Mouse (Mus musculus): ENCODE measurements around the gene Gimap9.

The Gimap9 gene

DNA sequence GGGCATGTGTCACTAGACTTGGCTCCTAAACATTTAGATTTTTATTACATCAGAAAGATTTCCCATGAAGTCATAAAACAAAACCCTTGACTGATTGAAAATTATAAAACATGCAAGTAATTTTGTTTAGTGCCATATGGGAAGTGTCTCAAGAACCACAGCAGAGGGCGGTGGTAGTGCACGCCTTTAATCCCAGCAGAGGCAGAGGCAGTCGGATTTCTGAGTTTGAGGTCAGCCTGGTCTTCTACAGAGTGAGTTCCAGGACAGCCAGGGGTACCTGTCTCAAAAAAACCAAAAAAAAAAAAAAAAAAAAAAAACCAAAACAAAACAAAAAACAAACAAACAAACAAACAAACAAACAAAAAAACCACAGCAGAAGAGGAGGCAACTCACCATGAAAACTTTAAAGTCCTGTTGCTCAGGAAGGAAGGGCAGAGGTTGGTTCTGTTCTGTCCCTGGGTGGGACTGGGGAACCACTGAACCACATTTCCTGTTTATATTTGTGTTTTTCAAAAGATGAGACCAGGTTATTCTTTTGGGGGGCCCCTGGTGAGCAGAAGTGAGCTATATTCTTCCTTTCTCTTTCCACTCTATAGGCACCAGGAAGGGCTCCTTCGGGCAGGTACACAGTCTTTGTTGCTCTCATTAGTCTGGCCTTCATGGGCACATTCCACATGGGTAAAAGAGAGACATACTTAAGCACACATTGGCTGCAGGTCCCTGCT lies 21.1 kb downstream of the Gimap9 start:
- DNase-seq: no peak

DNA sequence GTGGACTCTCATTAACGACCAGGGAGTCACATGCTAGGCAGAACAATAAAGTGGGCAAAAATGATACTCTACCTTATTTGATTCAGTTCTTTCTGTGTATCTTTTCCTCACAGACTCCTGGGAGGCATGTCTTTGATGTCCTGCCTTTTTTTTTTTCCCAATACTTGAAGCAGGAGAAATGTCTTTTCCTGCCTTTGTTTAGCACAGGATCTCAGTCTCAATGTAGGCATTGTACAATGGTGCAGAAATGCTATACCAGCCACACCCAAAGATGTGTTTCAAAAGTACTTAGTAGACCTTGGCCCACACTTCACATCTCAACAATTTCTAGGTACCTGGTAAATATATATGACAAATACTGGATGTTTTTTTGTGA lies 21.6 kb downstream of the Gimap9 start:
- no peak for DNase-seq

DNA sequence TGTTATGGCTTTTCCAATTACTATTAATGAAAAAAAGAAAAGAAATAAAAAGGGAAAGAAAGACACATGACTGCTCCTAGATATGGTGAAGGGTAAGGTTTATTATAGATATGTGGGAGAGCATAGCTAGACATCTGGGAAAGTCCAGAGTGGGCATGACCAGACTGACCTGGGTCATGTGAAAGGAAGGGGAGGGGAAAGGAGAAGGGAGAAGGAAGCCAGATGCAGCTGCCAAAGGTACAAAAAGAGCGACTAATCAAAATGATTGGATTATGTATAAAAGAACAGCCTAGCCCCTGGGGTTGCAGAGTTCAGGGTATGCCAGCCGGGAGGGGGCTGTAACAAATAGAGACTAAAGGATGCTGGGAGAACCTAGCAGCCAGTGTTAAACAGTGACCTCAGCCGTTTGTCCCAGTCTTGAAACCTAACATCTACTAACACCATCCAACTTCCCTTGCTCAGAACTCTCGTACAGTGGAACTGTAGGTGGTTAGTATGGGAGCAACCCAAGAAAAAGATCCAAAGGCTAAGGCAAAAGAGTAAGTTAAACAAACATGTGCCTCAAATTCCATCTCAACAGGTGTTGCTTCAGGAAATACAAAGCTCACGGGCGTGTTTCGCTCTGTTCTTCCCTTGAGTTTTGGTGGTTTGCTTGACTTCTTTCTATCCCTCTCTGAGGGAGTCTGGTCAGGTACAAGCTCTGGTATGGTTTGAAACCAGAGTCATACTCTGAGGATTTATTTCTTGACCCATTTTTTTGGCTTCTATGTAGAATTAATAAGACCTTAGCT lies 22.3 kb downstream of the Gimap9 start:
- no peak for DNase-seq

DNA sequence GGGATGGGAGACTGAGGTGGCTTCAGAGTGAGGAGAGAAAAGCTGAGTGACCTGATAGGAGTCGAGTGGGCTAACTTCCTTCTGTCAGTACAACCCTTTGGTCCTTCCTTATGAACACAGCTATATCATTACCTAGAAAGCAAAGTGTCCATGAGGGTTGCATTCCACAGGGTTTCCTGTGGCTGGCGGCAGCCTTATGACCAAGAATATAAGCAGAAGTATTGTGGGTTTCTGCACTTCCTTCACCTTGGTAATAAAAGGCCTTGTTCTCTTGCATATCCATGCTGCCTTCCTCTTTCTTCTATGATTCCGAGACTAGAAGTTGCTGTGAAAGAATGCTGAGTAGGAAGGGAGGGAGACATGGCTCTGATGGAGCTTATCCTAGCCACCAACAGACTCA lies 23.0 kb downstream of the Gimap9 start:
- no peak for DNase-seq

DNA sequence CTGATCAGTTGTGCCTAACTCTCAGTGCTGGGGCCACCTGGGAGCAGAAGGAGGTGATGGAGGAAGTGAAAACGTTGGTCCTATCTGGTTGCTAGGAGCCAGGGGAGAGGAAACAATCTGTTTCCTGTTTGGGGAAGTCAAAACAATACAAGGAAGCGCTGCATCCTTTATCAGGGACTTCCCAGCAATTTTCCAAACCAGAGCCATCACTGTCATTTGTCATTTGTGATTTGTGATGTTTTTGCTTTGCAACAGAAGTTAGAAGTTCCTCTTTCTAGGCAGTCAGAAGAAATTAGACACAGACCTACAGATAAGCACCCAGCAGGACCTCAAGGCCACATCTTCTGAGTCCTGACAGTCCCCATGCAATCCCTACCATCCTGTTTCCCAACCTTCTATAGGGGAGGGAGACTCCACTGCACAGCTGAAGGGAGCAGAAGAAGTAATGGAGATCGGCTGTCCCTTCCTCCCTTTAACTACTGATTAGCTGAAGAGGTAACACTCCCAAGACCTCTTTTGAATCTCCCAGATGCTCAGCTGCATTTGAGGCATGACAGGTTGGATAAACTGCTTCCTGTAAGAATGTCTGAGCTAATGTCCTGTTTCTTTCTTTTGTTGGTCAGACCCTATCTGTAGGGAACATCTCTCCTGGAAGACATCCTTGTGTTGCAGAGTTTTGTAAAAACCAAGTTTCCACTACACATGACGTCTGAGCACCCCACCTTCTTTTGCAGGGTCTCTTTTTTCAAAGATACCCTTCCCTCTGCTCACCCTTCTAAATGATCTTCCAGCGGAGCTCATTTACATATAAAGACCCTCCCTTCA lies 24.5 kb downstream of the Gimap9 start:
- no peak for DNase-seq

DNA sequence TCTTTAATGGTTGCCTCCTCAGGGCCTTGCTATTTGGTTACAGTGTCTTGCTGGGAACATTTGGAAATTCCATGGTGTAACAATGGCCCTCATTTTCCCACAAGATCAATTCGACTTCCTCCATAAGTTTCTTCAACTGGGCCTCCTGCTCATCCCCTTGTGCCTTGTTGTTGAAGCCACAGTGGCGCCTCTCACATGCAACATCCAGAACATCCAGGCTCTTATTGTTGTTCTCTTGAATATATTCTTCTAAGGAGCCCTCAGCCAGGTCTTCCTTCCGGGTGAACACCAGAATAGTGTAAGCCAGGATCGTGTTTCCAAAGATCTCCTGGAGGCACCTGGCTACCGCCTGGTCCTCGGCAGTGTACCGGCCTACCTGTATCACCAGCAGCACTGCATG lies 26.2 kb downstream of the Gimap9 start:
- no peak for DNase-seq

DNA sequence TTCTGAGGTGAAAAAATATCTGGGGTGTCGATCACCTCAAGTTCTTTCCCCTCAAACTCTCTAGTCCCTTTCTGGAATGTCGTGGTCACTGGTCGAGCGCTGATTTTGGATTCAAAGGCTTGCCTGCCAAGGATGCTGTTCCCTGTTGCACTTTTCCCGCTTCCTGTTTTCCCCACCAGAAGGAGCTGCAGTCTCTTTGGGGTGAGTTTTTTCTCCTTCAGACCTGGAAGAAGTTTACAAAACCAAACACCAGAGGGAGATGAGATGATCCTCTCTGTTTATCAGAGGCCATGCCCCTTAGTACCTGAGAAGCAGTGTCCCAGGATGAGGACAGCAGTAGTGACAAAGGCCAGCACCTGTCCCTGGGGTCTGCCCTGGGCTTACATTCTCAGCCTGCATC lies 26.7 kb downstream of the Gimap9 start:
- DNase-seq: no peak

DNA sequence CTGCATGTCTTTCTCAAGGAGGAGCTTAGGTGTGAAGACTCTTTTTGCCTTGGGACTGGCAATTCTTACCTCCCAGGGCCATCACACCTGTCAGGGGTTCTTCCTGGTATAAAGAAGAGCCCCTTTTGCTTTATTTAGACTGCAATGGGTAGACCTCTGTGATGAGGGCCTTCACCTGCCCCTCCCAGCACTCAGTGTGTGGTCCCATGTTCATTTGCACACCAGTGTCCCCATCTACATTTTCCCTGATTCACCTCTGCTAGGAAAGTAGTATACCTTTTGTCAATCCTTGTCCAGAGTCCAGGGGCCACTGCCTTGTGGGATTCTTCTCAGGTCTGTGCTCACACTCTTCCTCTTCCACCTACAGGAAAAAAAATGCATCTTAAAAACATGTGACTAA lies 28.2 kb downstream of the Gimap9 start:
- no peak for DNase-seq

DNA sequence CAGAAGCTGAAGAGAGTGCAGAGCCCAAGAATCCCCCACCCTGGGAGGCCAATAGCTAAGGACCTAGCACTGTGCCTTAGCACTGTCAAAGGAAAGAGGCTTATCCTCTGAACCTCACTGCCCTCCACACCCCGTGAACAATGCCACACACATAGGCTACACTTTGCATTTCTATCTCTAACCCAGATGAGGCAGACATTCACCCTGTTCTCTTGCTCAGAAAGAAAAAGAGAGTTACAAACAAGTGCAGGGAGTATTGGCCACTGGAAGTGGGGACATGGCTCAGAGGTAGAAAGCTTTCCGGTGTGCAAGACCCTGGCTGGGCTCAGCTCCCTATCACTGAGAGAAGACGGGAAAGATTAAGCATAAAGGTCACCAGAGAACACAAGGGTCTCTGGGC lies 30.2 kb downstream of the Gimap9 start:
- DNase-seq: no peak

DNA sequence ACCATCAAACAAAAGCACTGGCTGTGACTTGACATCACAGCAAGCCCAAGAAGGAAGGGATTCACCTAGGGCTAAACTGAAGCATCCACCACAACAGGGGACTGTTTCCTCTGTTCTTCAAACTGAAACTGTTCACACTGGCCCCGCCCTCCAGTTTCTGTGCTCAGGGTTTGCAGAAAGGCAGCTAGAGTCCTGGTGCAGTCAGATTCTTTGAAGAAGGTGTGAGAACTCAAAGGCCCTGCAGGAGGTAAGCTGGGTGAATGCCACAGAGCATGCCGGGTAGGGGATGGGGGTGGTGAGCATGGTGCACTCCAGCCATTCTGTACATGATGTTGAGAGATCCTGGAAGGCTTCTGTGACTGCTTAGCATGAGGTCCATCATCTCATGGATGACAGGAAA lies 42.5 kb downstream of the Gimap9 start, which contains the start of the genes Gm28053 and Gimap7:
Gene Gm28053, plus strand, starts transcription at position 153 of the 400 bp plus-strand sequence.
Gene Gimap7, plus strand, starts transcription at position 167 of the 400 bp plus-strand sequence.
- DNase-seq: no peak

DNA sequence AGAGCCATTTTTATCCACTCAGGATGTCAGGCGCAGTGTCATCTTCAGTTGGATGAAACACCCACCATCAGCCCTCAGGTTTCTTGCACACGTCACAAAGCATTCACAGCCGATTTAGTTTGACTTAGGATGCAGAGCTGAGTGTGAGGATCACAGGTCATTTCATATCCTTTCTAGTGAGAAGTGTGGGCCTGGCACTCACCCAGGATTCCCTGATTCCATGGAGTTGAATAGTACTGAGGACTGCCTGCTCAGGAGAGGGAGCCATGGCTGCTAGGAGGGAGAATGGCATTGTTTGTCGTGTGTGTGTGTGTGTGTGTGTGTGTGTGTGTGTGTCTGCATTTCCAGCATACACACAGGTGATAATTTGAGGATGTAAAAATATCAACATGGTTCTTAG lies 44.4 kb downstream of the Gimap9 start:
- no peak for DNase-seq

DNA sequence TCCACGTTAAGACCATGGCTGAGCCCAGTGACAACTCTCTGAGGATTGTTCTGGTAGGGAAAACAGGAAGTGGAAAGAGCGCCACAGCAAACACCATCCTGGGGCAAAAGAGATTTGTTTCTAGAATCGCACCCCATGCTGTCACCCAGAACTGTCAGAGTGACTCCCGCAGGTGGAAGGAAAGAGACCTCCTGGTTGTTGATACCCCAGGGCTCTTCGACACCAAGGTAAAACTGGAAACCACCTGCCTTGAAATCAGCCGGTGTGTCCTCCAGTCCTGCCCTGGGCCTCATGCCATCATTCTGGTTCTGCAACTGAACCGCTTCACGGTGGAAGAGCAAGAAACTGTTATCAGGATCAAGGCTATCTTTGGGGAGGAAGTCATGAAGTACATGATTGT lies 47.5 kb downstream of the Gimap9 start:
- DNase-seq: no peak

DNA sequence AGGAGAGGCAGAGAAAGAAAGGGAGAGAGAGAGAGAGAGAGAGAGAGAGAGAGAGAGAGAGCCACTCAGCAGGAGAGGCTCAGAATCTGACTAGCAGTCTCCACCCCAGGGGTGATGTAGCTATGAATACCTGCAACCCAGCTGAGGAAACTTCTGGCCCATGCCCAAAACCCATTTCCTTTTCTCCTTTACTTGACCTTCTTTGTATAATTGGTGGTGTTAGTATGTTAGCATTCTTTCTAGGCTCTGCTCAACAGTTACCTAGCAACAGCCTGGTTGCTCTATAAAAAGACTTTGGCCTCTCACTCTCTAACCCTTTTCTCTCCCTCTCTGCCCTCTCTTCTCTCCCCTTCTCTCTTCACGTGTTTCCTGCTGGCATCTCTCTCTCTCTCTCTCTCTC lies 49.5 kb downstream of the Gimap9 start:
- DNase-seq: no peak

DNA sequence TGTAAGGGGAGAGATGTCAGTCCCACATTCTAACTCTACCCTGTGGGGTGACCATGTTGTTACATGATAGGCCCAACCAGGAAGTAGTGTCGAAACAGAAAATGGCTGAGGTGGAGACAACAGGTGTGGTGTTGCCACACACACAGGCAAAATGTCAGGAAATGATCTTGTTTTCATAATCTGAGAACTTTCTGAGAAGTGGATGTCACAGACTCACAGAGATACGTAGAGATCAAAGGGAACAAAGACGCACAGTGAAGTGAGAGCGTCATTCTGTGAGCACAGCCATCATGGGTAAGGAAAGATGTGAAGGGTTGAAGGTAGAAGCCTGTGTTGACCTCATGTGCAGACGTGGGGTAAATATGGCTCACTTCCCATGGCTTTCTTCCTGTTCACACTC lies 51.8 kb downstream of the Gimap9 start:
- no peak for DNase-seq
